Mouse (Mus musculus) embryonic facial prominence, embryonic 11.5 days (tissue): Measurements from ENCODE around the gene Baz1a. TPM values are rescaled to one million over a fixed set of nuclear protein-coding genes. Genes with fewer than 3 reads are reported as not detected.

Source experiments
- ATAC-seq: fragments of 200-750 bp; cut with Nextera tagmentation; replicated peaks from 2 replicates; pipeline ENCODE4 v1.8.0; 2017; ENCODE audit warnings: low read depth; ENCODE audit not compliant: insufficient number of reproducible peaks, low FRiP score, low TSS enrichment
- DNase-seq: peaks from one replicate; pipeline ENCODE4 v3.0.0-alpha.2; 2015; ENCODE audit warnings: low spot score
- H3K27ac ChIP-seq: fragments of 300-500 bp; sonication (generic); replicated peaks from 2 replicates; pipeline ENCODE4 v1.5.1; 2014; ENCODE audit warnings: mild to moderate bottlenecking, low read depth, low read length, control low read depth
- H3K27me3 ChIP-seq: fragments of 300-500 bp; sonication (generic); 2 replicates; pipeline ENCODE4 v1.6.1; 2014; ENCODE audit warnings: mild to moderate bottlenecking, low read length, moderate library complexity, mixed read lengths; ENCODE audit not compliant: control insufficient read depth, insufficient read depth
- H3K36me3 ChIP-seq: fragments of 300-500 bp; sonication (generic); replicated peaks from 2 replicates; pipeline ENCODE4 v1.6.1; 2014; ENCODE audit warnings: low read depth, mild to moderate bottlenecking, low read length, moderate library complexity, mixed read lengths; ENCODE audit not compliant: control insufficient read depth, insufficient read depth
- H3K4me1 ChIP-seq: fragments of 300-500 bp; sonication (generic); 2 replicates; pipeline ENCODE4 v1.6.1; 2014; ENCODE audit warnings: low read length, mixed read lengths; ENCODE audit not compliant: control insufficient read depth, insufficient read depth
- H3K4me2 ChIP-seq: fragments of 300-500 bp; sonication (generic); 2 replicates; pipeline ENCODE4 v1.6.1; 2014; ENCODE audit warnings: low read depth, mild to moderate bottlenecking, control low read depth, low read length, moderate library complexity
- H3K4me3 ChIP-seq: fragments of 300-500 bp; sonication (generic); 2 replicates; pipeline ENCODE4 v1.5.1; 2014; ENCODE audit warnings: low read depth, low read length, control low read depth
- H3K9ac ChIP-seq: fragments of 300-500 bp; sonication (generic); replicated peaks from 2 replicates; pipeline ENCODE4 v1.6.1; 2014; ENCODE audit warnings: mild to moderate bottlenecking, control low read depth, low read length
- H3K9me3 ChIP-seq: fragments of 300-500 bp; sonication (generic); replicated peaks from 2 replicates; pipeline ENCODE4 v1.6.1; 2016; ENCODE audit warnings: mild to moderate bottlenecking, low read length, inconsistent platforms, mixed read lengths; ENCODE audit not compliant: control insufficient read depth
- WGBS: fragments of 180-500 bp; shearing (Covaris S2); extraction: QIAGEN DNeasy Blood & Tissue Kit; methylation state at CpG from one replicate; pipeline ENCODE4 v1.1.7; 2014; 5-methylcytosine and 5-hydroxymethylcytosine counted together
- polyA plus RNA-seq: library from polyadenylated mRNA; unstranded; fragments of >200 nt; fragmentation: Nextera tagmentation; extraction: Ambion mirVana; gene quantifications from 2 replicates; pipeline ENCODE4 v1.2.1, GENCODE M21; 2014

Baz1a gene
- polyA plus RNA-seq, 1 experiment from 2014 or later, result 35.6 TPM

DNA sequence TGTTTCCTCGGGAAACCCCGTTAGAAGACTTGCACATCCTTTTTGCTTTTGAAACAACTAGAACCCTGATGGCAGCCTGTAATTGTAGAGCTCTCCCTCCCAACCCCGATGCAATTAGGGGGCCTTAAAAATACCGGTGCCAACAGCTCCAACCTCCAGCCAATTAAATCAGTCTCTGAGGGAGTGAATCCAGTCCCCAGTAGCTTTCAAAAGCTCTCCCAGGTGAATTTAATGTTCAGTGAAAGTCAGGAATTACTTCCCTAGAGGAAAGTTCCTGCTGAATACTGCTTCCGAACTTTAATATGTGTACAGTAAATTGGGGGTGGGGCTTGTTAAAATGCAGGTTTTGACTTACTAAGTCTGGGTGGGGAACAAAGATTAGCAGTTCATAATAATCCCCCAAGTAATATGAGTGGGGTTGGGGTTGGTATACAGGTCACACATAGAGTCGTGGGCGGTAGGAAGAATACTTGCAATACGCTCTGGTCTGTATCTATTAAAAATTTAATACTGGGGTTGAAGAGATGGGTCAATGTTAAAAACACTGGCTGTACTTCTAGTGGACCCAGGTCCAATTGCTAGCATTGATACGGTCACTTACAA is 3.1 kb upstream of the Baz1a start:
- DNase-seq, result no peak
- H3K4me1 ChIP-seq, result no peaks in the 10 kb centered on the region
- no peak for ATAC-seq
- no peak overlapping the region for H3K27ac ChIP-seq
- H3K4me3 ChIP-seq, result no peak overlapping the region
- WGBS, result 58% methylated on average over 9 of the region's 9 CpGs
- no peaks in the 10 kb centered on the region for H3K36me3 ChIP-seq
- H3K9me3 ChIP-seq, result no peaks in the 10 kb centered on the region
- no peaks in the 10 kb centered on the region for H3K27me3 ChIP-seq
- H3K4me2 ChIP-seq, result no peak overlapping the region
- no peak overlapping the region for H3K9ac ChIP-seq

GRCm38 (mm10) chr12:55016339-55017118 is 2.4 kb upstream of the Baz1a start:
- Histone ChIP-seq H3K4me2 (no peak overlapping the region), H3K9me3 (no peaks in the 10 kb centered on the region), H3K4me3 (no peak overlapping the region), H3K27me3 (no peaks in the 10 kb centered on the region), H3K9ac (no peak overlapping the region), H3K36me3 (no peaks in the 10 kb centered on the region), H3K27ac (no peak overlapping the region), H3K4me1 (no peaks in the 10 kb centered on the region)
- no peak for ATAC-seq
- DNase-seq, result no peak
- WGBS, result 75% methylated on average over 8 of the region's 8 CpGs

DNA sequence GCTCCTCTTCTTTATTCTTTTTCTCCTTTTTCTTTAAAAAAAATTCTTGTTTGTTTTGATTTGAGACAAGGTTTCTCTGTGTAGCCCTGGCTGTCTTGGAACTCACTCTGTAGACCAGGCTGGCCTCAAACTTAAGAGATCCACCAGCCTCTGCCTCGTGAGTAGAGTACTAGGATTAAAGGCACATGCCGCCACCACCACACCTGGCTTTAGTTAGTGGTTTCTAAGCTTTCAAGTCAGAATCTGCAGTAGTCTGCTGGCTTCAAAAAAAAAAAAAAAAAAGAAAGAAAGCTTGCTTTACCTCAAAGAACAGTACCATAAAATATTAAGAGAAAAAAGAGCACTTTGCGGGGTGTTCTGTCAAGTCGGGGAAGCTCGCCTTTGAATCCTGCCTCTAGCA is 1.3 kb upstream of the Baz1a start:
- H3K4me3 ChIP-seq, result no peak overlapping the region
- no peaks in the 10 kb centered on the region for H3K9me3 ChIP-seq
- H3K4me1 ChIP-seq, result no peaks in the 10 kb centered on the region
- no peaks in the 10 kb centered on the region for H3K36me3 ChIP-seq
- WGBS, result 56% methylated on average over 5 of the region's 5 CpGs
- no peak overlapping the region for H3K27ac ChIP-seq
- no peak overlapping the region for H3K9ac ChIP-seq
- no peak overlapping the region for H3K4me2 ChIP-seq
- ATAC-seq (no peak), DNase-seq (peak; percentile 70)
- no peaks in the 10 kb centered on the region for H3K27me3 ChIP-seq

DNA sequence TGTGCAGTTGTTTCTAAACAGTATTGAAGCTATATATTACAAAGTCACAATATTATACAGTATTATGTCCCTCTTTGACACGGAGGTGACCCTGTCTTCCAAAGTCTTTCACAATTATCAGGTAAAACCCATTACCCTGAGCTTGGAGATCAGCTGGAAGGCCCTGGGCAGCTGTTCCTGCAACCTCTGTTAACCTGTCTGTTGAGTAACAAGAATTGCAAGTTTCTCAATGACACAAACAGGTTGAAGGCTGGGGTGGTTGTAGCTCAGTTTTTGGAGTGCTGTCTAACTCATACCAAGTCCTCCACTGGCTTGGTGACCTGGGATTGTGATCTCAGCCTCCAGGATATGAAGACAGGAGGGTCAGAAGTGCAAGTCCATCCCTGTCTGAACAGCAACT is 1.1 kb downstream of the Baz1a start:
- H3K4me1 ChIP-seq, result no peaks in the 10 kb centered on the region
- WGBS, result 74% methylated on average over 1 of the region's 1 CpGs
- H3K4me3 ChIP-seq, result no peak overlapping the region
- no peak overlapping the region for H3K9ac ChIP-seq
- no peaks in the 10 kb centered on the region for H3K36me3 ChIP-seq
- DNase-seq (no peak), ATAC-seq (no peak)
- H3K4me2 ChIP-seq, result no peak overlapping the region
- no peak overlapping the region for H3K27ac ChIP-seq
- no peaks in the 10 kb centered on the region for H3K27me3 ChIP-seq
- H3K9me3 ChIP-seq, result no peaks in the 10 kb centered on the region

- Histone ChIP-seq H3K27me3 (no peaks in the 10 kb centered on the region), H3K36me3 (no peaks in the 10 kb centered on the region), H3K27ac (no peak overlapping the region), H3K4me1 (no peaks in the 10 kb centered on the region), H3K9me3 (no peaks in the 10 kb centered on the region; the same call in 1 of the 2 replicates), H3K4me2 (no peak overlapping the region), H3K9ac (no peak overlapping the region), H3K4me3 (no peak overlapping the region)
- WGBS, result 83% methylated on average over 14 of the region's 14 CpGs
- no peak for DNase-seq
- no peak for ATAC-seq
Measured at GRCm38 (mm10) chr12:55007361-55008008, 6.7 kb downstream of the Baz1a start.

DNA sequence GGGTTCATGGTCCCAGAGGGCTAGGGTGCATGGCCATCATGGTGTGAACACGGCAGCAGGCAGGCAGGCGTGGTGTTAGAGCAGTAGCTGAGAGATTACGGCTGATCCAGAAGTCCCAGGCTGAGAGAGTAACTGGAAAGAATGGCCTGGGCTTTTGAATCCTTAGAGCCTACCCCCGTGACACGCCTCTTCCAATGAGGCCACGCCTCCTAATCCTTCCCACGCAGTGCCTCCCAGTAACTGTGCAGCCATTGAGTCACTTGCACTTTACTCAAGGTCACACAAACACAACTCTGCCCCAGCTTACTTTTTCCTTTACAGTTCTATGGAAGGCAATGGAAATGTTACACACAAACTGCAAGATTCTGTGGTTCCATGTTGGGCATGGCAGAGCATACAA is 8.1 kb downstream of the Baz1a start:
- Histone ChIP-seq H3K4me3 (no peak overlapping the region), H3K4me2 (no peak overlapping the region), H3K9ac (no peak overlapping the region), H3K4me1 (no peaks in the 10 kb centered on the region), H3K27ac (no peak overlapping the region), H3K27me3 (no peaks in the 10 kb centered on the region), H3K9me3 (no peaks in the 10 kb centered on the region; the same call in 1 of the 2 replicates), H3K36me3 (no peaks in the 10 kb centered on the region)
- 90% methylated on average over 7 of the region's 7 CpGs for WGBS
- DNase-seq, result no peak
- ATAC-seq, result no peak

- DNase-seq (no peak), ATAC-seq (no peak)
- no peak overlapping the region for H3K4me2 ChIP-seq
- no peaks in the 10 kb centered on the region; the same call in 1 of the 2 replicates for H3K9me3 ChIP-seq
- H3K4me3 ChIP-seq, result no peak overlapping the region
- H3K27ac ChIP-seq, result no peak overlapping the region
- H3K36me3 ChIP-seq, result no peaks in the 10 kb centered on the region
- H3K9ac ChIP-seq, result no peak overlapping the region
- 90% methylated on average over 3 of the region's 3 CpGs for WGBS
- no peaks in the 10 kb centered on the region for H3K4me1 ChIP-seq
- H3K27me3 ChIP-seq, result no peaks in the 10 kb centered on the region
Measured at GRCm38 (mm10) chr12:55004396-55004795, 9.8 kb downstream of the Baz1a start.

DNA sequence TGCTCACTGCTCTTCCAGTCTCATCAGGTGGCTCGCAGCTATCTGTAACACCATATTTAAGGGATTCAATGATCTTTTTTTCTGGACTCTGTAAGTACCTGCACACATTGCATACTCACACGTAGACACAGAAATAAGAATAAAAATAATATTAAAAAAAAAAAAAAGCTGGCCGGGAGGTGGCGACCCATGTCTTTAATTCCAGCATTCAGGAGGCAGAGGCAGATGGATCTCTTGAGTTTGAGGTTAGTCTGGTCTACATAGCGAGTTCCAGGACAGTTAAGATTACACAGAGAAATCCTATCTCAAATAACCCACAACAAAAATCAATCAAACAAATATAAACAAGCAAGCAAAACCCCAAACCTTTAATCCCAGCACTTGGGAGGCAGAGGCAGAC is 10.3 kb downstream of the Baz1a start:
- no peaks in the 10 kb centered on the region for H3K36me3 ChIP-seq
- no peak overlapping the region for H3K4me2 ChIP-seq
- no peaks in the 10 kb centered on the region for H3K27me3 ChIP-seq
- no peaks in the 10 kb centered on the region for H3K4me1 ChIP-seq
- DNase-seq (no peak), ATAC-seq (no peak)
- H3K4me3 ChIP-seq, result no peak overlapping the region
- WGBS, result 88% methylated on average over 5 of the region's 5 CpGs
- no peaks in the 10 kb centered on the region; the same call in 1 of the 2 replicates for H3K9me3 ChIP-seq
- no peak overlapping the region for H3K27ac ChIP-seq
- H3K9ac ChIP-seq, result no peak overlapping the region
